Mouse (Mus musculus) G1E (cell line): ENCODE measurements around the gene Abhd16b.

Experiments
- CTCF ChIP-seq: IDR thresholded peaks from 2 replicates; pipeline ENCODE4 v1.5.1; 2012; ENCODE audit warnings: low read depth, low read length, inconsistent platforms, mixed read lengths
- GATA1 ChIP-seq: IDR thresholded peaks from 2 replicates; pipeline ENCODE4 v1.6.1; 2012; ENCODE audit warnings: borderline replicate concordance, low read length, inconsistent platforms, mixed read lengths
- GATA2 ChIP-seq: IDR thresholded peaks from 2 replicates; pipeline ENCODE4 v1.6.1; 2012; ENCODE audit warnings: low read depth, low read length, inconsistent platforms, borderline replicate concordance
- TAL1 ChIP-seq: conservative IDR thresholded peaks from 2 replicates; pipeline ENCODE4 v1.6.1; 2012; ENCODE audit warnings: low read depth, low read length, inconsistent platforms, mixed read lengths

- TF ChIP-seq CTCF (no peak), GATA2 (no peak), GATA1 (no peak), TAL1 (no peak)
These were observed 1.4 kb upstream of the Abhd16b start for GRCm38 (mm10) chr2:181491432-181492205.
